Mouse (Mus musculus) ovary, adult 18-20 months (tissue): ENCODE data around the gene Rph3al.

ENCODE experiments used
- DNase-seq: peaks from one replicate; pipeline ENCODE4 v3.0.0; 2022; ENCODE audit warnings: low spot score, mixed read lengths

Gene Rph3al

GRCm38 (mm10) chr11:75906556-75906955 is 31.7 kb downstream of the Rph3al start:
- DNase-seq, result no peak

- DNase-seq, result no peak
Measured at GRCm38 (mm10) chr11:75904982-75905381, 33.2 kb downstream of the Rph3al start.

GRCm38 (mm10) chr11:75904501-75904900 is 33.7 kb downstream of the Rph3al start:
- DNase-seq, result peak; percentile 12

- no peak for DNase-seq
Measured at GRCm38 (mm10) chr11:75903486-75903885, 34.7 kb downstream of the Rph3al start.

GRCm38 (mm10) chr11:75901339-75901738 is 36.9 kb downstream of the Rph3al start:
- DNase-seq, result no peak

GRCm38 (mm10) chr11:75899676-75900075 is 38.6 kb downstream of the Rph3al start:
- DNase-seq, result no peak

GRCm38 (mm10) chr11:75898532-75898931 is 39.7 kb downstream of the Rph3al start:
- DNase-seq, result no peak

GRCm38 (mm10) chr11:75894791-75895420 is 43.3 kb downstream of the Rph3al start:
- DNase-seq, result no peak

GRCm38 (mm10) chr11:75893956-75894355 is 44.3 kb downstream of the Rph3al start:
- DNase-seq, result no peak

- no peak for DNase-seq
Measured at GRCm38 (mm10) chr11:75887349-75887748, 50.9 kb downstream of the Rph3al start.

GRCm38 (mm10) chr11:75881234-75881633 is 57.0 kb downstream of the Rph3al start:
- DNase-seq, result no peak

- peak; percentile 50 for DNase-seq
Measured at GRCm38 (mm10) chr11:75880064-75880463, 58.2 kb downstream of the Rph3al start.

GRCm38 (mm10) chr11:75878460-75878859 is 59.8 kb downstream of the Rph3al start:
- DNase-seq, result no peak

GRCm38 (mm10) chr11:75876043-75876780 is 62.0 kb downstream of the Rph3al start:
- DNase-seq, result peak; percentile 84

- no peak for DNase-seq
Measured at GRCm38 (mm10) chr11:75871688-75872087, 66.5 kb downstream of the Rph3al start.

- no peak for DNase-seq
Measured at GRCm38 (mm10) chr11:75870947-75871346, 67.3 kb downstream of the Rph3al start.

GRCm38 (mm10) chr11:75870386-75870785 is 67.8 kb downstream of the Rph3al start:
- DNase-seq, result no peak

GRCm38 (mm10) chr11:75869898-75870297 is 68.3 kb downstream of the Rph3al start:
- DNase-seq, result no peak

- no peak for DNase-seq
Measured at GRCm38 (mm10) chr11:75866861-75867260, 71.4 kb downstream of the Rph3al start.

- DNase-seq, result no peak
Measured at GRCm38 (mm10) chr11:75865859-75866258, 72.4 kb downstream of the Rph3al start.

GRCm38 (mm10) chr11:75865253-75865619 is 73.0 kb downstream of the Rph3al start:
- no peak for DNase-seq

GRCm38 (mm10) chr11:75864529-75865252 is 73.5 kb downstream of the Rph3al start:
- no peak for DNase-seq

GRCm38 (mm10) chr11:75862466-75862865 is 75.8 kb downstream of the Rph3al start:
- DNase-seq, result peak; percentile 57
